Comparison of ENCODE assay signal across 26 mouse cellular contexts in the genomic region with DNA sequence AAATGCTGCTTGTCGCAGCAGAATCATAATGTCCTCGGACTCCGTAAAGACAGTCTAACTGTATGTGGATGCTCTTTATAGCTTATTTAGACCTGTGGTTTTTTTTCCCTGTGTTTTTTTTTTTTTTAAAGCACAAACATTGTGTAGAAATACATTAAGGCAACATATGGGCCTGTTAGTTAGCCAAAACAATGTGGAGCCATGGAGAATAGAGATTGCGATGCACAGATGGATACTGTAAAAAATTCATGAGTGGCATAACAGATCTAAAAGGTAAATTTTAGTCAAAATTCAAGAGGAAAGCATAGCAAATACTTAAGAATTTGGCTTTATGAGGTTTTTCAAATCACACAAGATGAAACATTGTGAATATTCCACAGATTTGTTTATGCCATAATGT.
"Had no signal": no experiment of that assay in that cellular context is flagged by ENCODE, and none has a peak within 500 bp of the region (broad histone marks: within the 10 kb centered on the region; RNA-seq: fewer than 3 reads in every experiment).

No protein-coding gene starts in this region.

- H3K4me1 ChIP-seq: heart, embryonic 13.5 days; heart, embryonic 15.5 days; kidney, embryonic 15.5 days; limb, embryonic 15.5 days; liver, embryonic 12.5 days had no signal

- H3K4me3 ChIP-seq: heart, adult 2 months; heart, embryonic 13.5 days; heart, embryonic 15.5 days; hindbrain, embryonic 13.5 days; kidney, embryonic 15.5 days; limb, embryonic 13.5 days; limb, embryonic 15.5 days; liver, embryonic 12.5 days had no signal

- H3K27me3 ChIP-seq: heart, embryonic 13.5 days; heart, embryonic 15.5 days; hindbrain, embryonic 13.5 days; kidney, embryonic 15.5 days; limb, embryonic 13.5 days; limb, embryonic 15.5 days; liver, embryonic 12.5 days had no signal

- H3K9me3 ChIP-seq: heart, embryonic 13.5 days; heart, embryonic 15.5 days; hindbrain, embryonic 13.5 days; kidney, embryonic 15.5 days; limb, embryonic 13.5 days; limb, embryonic 15.5 days; liver, embryonic 12.5 days had no signal

- H3K4me2 ChIP-seq: heart, embryonic 11.5 days; heart, embryonic 13.5 days; heart, embryonic 15.5 days; hindbrain, embryonic 13.5 days; kidney, embryonic 15.5 days; limb, embryonic 13.5 days; limb, embryonic 15.5 days; liver, embryonic 12.5 days had no signal

- H3K27ac ChIP-seq: heart, adult 2 months; heart, embryonic 13.5 days; heart, embryonic 15.5 days; hindbrain, embryonic 13.5 days; hindbrain, postnatal 0 days; kidney, embryonic 15.5 days; kidney, postnatal 0 days; limb, embryonic 13.5 days; limb, embryonic 15.5 days; liver, embryonic 12.5 days; liver, embryonic 14.5 days had no signal

- DNase-seq: gastrocnemius, postnatal 14 days; gastrocnemius, postnatal 36 days; heart, adult 2 months; heart, postnatal 14 days; heart, postnatal 36 days; kidney, adult 11 months; kidney, adult 2 months; kidney, adult 9 months; kidney, postnatal 14 days; kidney, postnatal 36 days; layer of hippocampus, adult 9-11 months; layer of hippocampus, postnatal 36 days; left cerebral cortex, postnatal 4 days; lung, adult 18-20 months had no signal

- H3K36me3 ChIP-seq: heart, embryonic 13.5 days; heart, embryonic 15.5 days; hindbrain, embryonic 13.5 days; kidney, embryonic 15.5 days; limb, embryonic 13.5 days; limb, embryonic 15.5 days; liver, embryonic 12.5 days had no signal

- ATAC-seq: hindbrain, postnatal 0 days; intestine, embryonic 16.5 days; liver, embryonic 12.5 days had no signal

- H3K9ac ChIP-seq: heart, embryonic 13.5 days; heart, embryonic 15.5 days; hindbrain, embryonic 13.5 days; kidney, embryonic 15.5 days; limb, embryonic 13.5 days; limb, embryonic 15.5 days; liver, embryonic 12.5 days; liver, embryonic 14.5 days had no signal
